Mouse (Mus musculus) heart, postnatal 10 days (tissue): Measurements from ENCODE around the gene Cby1. TPM values are rescaled to one million over a fixed set of nuclear protein-coding genes. Genes with fewer than 3 reads are reported as not detected.

Experiments
- DNase-seq, 2 experiments: peaks; one replicate each; pipeline ENCODE4 v3.0.0; 2021
- intact Hi-C: fragments of 180-260 bp; cut with DNase I; formaldehyde crosslinking; loops from one replicate; pipeline ENCODE4 v1.15.1; 2025
- total RNA-seq, 2 experiments: library from RNA; stranded (reverse); gene quantifications; 2 replicates each; pipeline ENCODE4 v1.2.3; 2021

Cby1 gene
- total RNA-seq, 2 experiments from 2014 or later: 28.2 to 29.3 TPM

GRCm38 (mm10) chr15:79695516-79695915 lies 36.5 kb downstream of the Cby1 start:
- no peak for DNase-seq
- intact Hi-C loops: no loop called here

GRCm38 (mm10) chr15:79696508-79696907 lies 37.5 kb downstream of the Cby1 start:
- no peak for DNase-seq
- intact Hi-C loops: no loop called here

- DNase-seq: no peak
- intact Hi-C loops: no loop called here
These were observed 38.0 kb downstream of the Cby1 start for GRCm38 (mm10) chr15:79697011-79697410.

GRCm38 (mm10) chr15:79697558-79698187 lies 38.7 kb downstream of the Cby1 start:
- intact Hi-C loops: no loop called here
- DNase-seq: no peak

GRCm38 (mm10) chr15:79706603-79707214 lies 47.7 kb downstream of the Cby1 start:
- intact Hi-C loops: no loop called here
- no peak for DNase-seq

GRCm38 (mm10) chr15:79708229-79708822 lies 49.3 kb downstream of the Cby1 start:
- intact Hi-C loops: no loop called here
- DNase-seq: no peak

GRCm38 (mm10) chr15:79715646-79716045 lies 56.6 kb downstream of the Cby1 start:
- intact Hi-C loops: no loop called here

GRCm38 (mm10) chr15:79716710-79717109 lies 57.7 kb downstream of the Cby1 start:
- intact Hi-C loops: no loop called here
- DNase-seq: no peak

More at GRCm38 (mm10) chr15:79715646-79716045, 56.6 kb downstream of the Cby1 start:
- no peak for DNase-seq

Other genes starting within 250 kb of the Cby1 start
- 10 to 100 TPM; 79.6 to 81.4 TPM for gene Csnk1e, start 203.6 kb upstream of the Cby1 start, total RNA-seq
- under 1 TPM; 0.27 to 0.31 TPM for gene Kcnj4, start 154.0 kb upstream of the Cby1 start, total RNA-seq
- 10 to 100 TPM; 21.4 to 24.2 TPM for gene Kdelr3, start 142.8 kb upstream of the Cby1 start, total RNA-seq
- 100 to 1,000 TPM; 186 to 188 TPM for gene Ddx17, start 112.5 kb upstream of the Cby1 start, total RNA-seq
- gene Dmc1, start 54.1 kb upstream of the Cby1 start, total RNA-seq: 1 to 10 TPM in 1 of 2 experiments, under 1 TPM in 1; 0.69 to 1.2 TPM
- 1 to 10 TPM in 1 of 2 experiments, under 1 TPM in 1; 0.97 to 1.3 TPM for gene Fam227a, start 243 bp upstream of the Cby1 start, total RNA-seq
- 100 to 1,000 TPM; 146 to 154 TPM for gene Tomm22, start 11.7 kb downstream of the Cby1 start, total RNA-seq
- 10 to 100 TPM; 29.3 to 30.1 TPM for gene Josd1, start 28.7 kb downstream of the Cby1 start, total RNA-seq
- 10 to 100 TPM; 36.1 to 37.8 TPM for gene Gtpbp1, start 31.6 kb downstream of the Cby1 start, total RNA-seq
- gene Sun2, start 83.3 kb downstream of the Cby1 start, total RNA-seq: 10 to 100 TPM; 69.7 to 71.8 TPM
- 10 to 100 TPM; 20.2 to 22.9 TPM for gene Dnal4, start 118.7 kb downstream of the Cby1 start, total RNA-seq
- 1 to 10 TPM; 3.8 to 4.1 TPM for gene Nptxr, start 145.6 kb downstream of the Cby1 start, total RNA-seq
- 1 to 10 TPM in 1 of 2 experiments, under 1 TPM in 1; 0.74 to 1.8 TPM for gene Npcd, start 175.0 kb downstream of the Cby1 start, total RNA-seq
- gene Cbx6, start 175.5 kb downstream of the Cby1 start, total RNA-seq: 10 to 100 TPM; 40.7 to 48.7 TPM
- 10 to 100 TPM; 11.2 to 11.7 TPM for gene Apobec3, start 232.5 kb downstream of the Cby1 start, total RNA-seq